Mouse (Mus musculus): Measurements from ENCODE around the gene Rps21.

- TF ChIP-seq POLR2A (IDR thresholded peaks at IDR 0.05; ENCODE audit: insufficient read depth, low read depth, low read length): no peak
- no peak for TF ChIP-seq CTCF (IDR thresholded peaks at IDR 0.05; ENCODE audit: insufficient read depth, low read depth, low read length)
Measured at GRCm38 (mm10) chr2:180289440-180290108, 32.4 kb downstream of the Rps21 start, which contains the start of gene Rbbp8nl.
